Mouse (Mus musculus): ENCODE results near the gene Serinc4. TPM values are rescaled to one million over a fixed set of nuclear protein-coding genes. Genes with fewer than 3 reads are reported as not detected.
"Not testable (repeated sequence)": the region's sequence is repeated elsewhere in the genome, so short reads cannot be mapped to it uniquely, and the experiment has no call there.

Serinc4 gene
- polyA plus RNA-seq, 1 experiment from 2014 or later: 0.46 TPM

- H3K9me3 ChIP-seq (replicated peaks; ENCODE audit: control insufficient read depth, low read length); H3K36me3 ChIP-seq (ENCODE audit: control insufficient read depth, insufficient read depth, low read length); H3K27me3 ChIP-seq (ENCODE audit: control insufficient read depth, insufficient read depth, low read length); H3K4me1 ChIP-seq (ENCODE audit: control insufficient read depth, insufficient read depth, low read length): not testable (repeated sequence)
- Histone ChIP-seq H3K4me2 (ENCODE audit: low read depth, low read length) (peak within 1 kb of the TSS; percentile 66), H3K27ac (ENCODE audit: low read length) (peak within 1 kb of the TSS; percentile 24; the same call in 1 of the 2 replicates), H3K4me3 (replicated peaks; ENCODE audit: low read length) (peak within 1 kb of the TSS; percentile 59), H3K9ac (ENCODE audit: low read length) (peak within 1 kb of the TSS; percentile 73)
- WGBS: 5% methylated on average over 39 of the region's 41 CpGs
- ATAC-seq (ENCODE audit: insufficient read depth, low FRiP score): peak; percentile 92
These were observed 17.0 kb upstream of the Serinc4 start, which contains the start of gene Mfap1b for GRCm38 (mm10) chr2:121473301-121474179. Gene Mfap1b, minus strand, starts transcription at chr2:121474067.

GRCm38 (mm10) chr2:121472783-121473182 is 16.2 kb upstream of the Serinc4 start:
- not testable (repeated sequence) for ATAC-seq (ENCODE audit: insufficient read depth, low FRiP score); H3K4me1 ChIP-seq (ENCODE audit: control insufficient read depth, insufficient read depth, low read length); H3K9me3 ChIP-seq (replicated peaks; ENCODE audit: control insufficient read depth, low read length); H3K27me3 ChIP-seq (ENCODE audit: control insufficient read depth, insufficient read depth, low read length); H3K4me2 ChIP-seq (ENCODE audit: low read depth, low read length); H3K27ac ChIP-seq (ENCODE audit: low read length); H3K36me3 ChIP-seq (ENCODE audit: control insufficient read depth, insufficient read depth, low read length); H3K9ac ChIP-seq (ENCODE audit: low read length); H3K4me3 ChIP-seq (replicated peaks; ENCODE audit: low read length)
- 96% methylated on average over 3 of the region's 3 CpGs for WGBS

- H3K9me3 ChIP-seq (replicated peaks; ENCODE audit: control insufficient read depth, low read length); H3K36me3 ChIP-seq (ENCODE audit: control insufficient read depth, insufficient read depth, low read length); H3K27me3 ChIP-seq (ENCODE audit: control insufficient read depth, insufficient read depth, low read length); H3K27ac ChIP-seq (ENCODE audit: low read length); H3K4me1 ChIP-seq (ENCODE audit: control insufficient read depth, insufficient read depth, low read length); H3K9ac ChIP-seq (ENCODE audit: low read length); H3K4me2 ChIP-seq (ENCODE audit: low read depth, low read length); ATAC-seq (ENCODE audit: insufficient read depth, low FRiP score); H3K4me3 ChIP-seq (replicated peaks; ENCODE audit: low read length): not testable (repeated sequence)
- 67% methylated on average over 2 of the region's 6 CpGs for WGBS
These were observed 12.4 kb upstream of the Serinc4 start for GRCm38 (mm10) chr2:121468982-121469381.

DNA sequence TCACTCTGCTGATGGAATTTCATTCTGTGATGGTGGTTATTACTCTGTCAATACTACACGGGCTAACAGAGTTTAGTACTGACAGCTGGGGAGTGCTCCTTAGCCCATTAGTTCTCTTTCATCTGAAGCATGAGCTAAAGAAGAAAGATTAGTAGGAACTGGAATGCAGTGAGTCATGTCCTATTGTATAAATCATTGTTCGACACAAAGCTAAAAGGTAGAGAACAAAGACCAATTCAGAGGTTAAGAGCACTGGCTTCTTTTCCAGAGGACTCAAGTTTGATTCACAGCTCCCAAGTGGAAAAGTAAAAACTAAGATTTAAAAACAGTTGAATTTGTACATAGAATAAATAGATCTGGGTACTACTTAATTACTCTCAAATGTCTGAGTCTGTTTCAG is 3.5 kb upstream of the Serinc4 start:
- Histone ChIP-seq H3K9me3 (replicated peaks; ENCODE audit: control insufficient read depth, low read length) (no peaks in the 10 kb centered on the region), H3K9ac (ENCODE audit: low read length) (no peak overlapping the region), H3K27ac (ENCODE audit: low read length) (no peak overlapping the region), H3K4me1 (ENCODE audit: control insufficient read depth, insufficient read depth, low read length) (peaks cover 11% of the 10 kb centered on the region), H3K4me3 (replicated peaks; ENCODE audit: low read length) (no peak overlapping the region), H3K27me3 (ENCODE audit: control insufficient read depth, insufficient read depth, low read length) (no peaks in the 10 kb centered on the region), H3K4me2 (ENCODE audit: low read depth, low read length) (no peak overlapping the region), H3K36me3 (ENCODE audit: control insufficient read depth, insufficient read depth, low read length) (no peaks in the 10 kb centered on the region)
- WGBS: 37% methylated on average over 2 of the region's 2 CpGs
- ATAC-seq (ENCODE audit: insufficient read depth, low FRiP score): no peak

DNA sequence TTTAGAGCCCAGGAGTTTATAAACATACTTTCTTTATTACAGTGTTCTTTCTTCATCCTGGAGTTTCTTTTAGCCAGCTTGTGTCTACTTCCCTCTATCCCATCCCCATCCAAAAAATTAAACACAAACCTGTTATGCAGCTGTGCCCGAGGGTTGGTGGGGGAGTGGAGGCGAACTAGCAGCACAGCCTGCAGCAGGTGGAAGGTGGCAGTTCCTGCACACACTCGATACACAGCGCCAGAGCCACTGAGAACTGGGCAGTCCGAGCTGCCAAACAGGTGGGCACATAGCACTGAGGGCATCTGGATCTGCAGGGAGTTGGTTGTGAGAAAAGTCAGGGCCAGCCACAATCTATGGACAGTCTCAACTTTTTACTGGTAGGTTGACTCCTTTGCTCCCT is 1.0 kb downstream of the Serinc4 start:
- Histone ChIP-seq H3K27me3 (ENCODE audit: control insufficient read depth, insufficient read depth, low read length) (no peaks in the 10 kb centered on the region), H3K4me2 (ENCODE audit: low read depth, low read length) (no peak overlapping the region), H3K9me3 (replicated peaks; ENCODE audit: control insufficient read depth, low read length) (no peaks in the 10 kb centered on the region), H3K4me3 (replicated peaks; ENCODE audit: low read length) (no peak overlapping the region), H3K27ac (ENCODE audit: low read length) (no peak overlapping the region), H3K36me3 (ENCODE audit: control insufficient read depth, insufficient read depth, low read length) (no peaks in the 10 kb centered on the region), H3K9ac (ENCODE audit: low read length) (no peak overlapping the region), H3K4me1 (ENCODE audit: control insufficient read depth, insufficient read depth, low read length) (peaks cover 30% of the 10 kb centered on the region)
- 74% methylated on average over 5 of the region's 5 CpGs for WGBS
- no peak for ATAC-seq (ENCODE audit: insufficient read depth, low FRiP score)

DNA sequence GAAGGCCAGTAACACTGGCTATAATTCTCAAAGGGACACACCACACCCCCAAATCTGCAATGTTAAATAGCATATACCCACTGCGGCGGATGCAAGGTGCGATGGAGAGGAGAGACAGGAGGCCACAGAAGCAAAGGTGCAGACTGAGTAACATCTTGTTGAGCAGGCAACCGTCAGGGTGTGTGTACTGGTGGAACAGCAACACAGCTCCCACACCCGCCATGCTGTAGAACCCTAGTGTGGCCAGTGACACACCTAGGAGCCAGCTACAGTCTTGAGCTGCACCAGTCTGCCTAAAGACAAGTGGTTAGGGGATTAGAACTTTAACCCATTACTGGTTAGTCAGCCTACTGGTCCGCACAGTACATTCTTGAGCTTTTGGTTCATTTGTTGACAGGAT is 2.7 kb downstream of the Serinc4 start:
- Histone ChIP-seq H3K4me1 (ENCODE audit: control insufficient read depth, insufficient read depth, low read length) (peaks cover 33% of the 10 kb centered on the region), H3K27ac (ENCODE audit: low read length) (no peak overlapping the region), H3K27me3 (ENCODE audit: control insufficient read depth, insufficient read depth, low read length) (no peaks in the 10 kb centered on the region), H3K4me2 (ENCODE audit: low read depth, low read length) (no peak overlapping the region), H3K9ac (ENCODE audit: low read length) (no peak overlapping the region), H3K36me3 (ENCODE audit: control insufficient read depth, insufficient read depth, low read length) (no peaks in the 10 kb centered on the region), H3K9me3 (replicated peaks; ENCODE audit: control insufficient read depth, low read length) (no peaks in the 10 kb centered on the region), H3K4me3 (replicated peaks; ENCODE audit: low read length) (no peak overlapping the region)
- ATAC-seq (ENCODE audit: insufficient read depth, low FRiP score): no peak
- 83% methylated on average over 6 of the region's 6 CpGs for WGBS

- Histone ChIP-seq H3K9ac (ENCODE audit: low read length) (0 out of 2 replicates have a peak within 1 kb of the TSS, but pooled peaks have one; percentile 22), H3K4me2 (ENCODE audit: low read depth, low read length) (no peak within 1 kb of the TSS), H3K4me1 (ENCODE audit: control insufficient read depth, insufficient read depth, low read length) (peaks cover 32% of the 10 kb centered on the region), H3K36me3 (ENCODE audit: control insufficient read depth, insufficient read depth, low read length) (no peaks in the 10 kb centered on the region), H3K4me3 (replicated peaks; ENCODE audit: low read length) (no peak within 1 kb of the TSS), H3K27me3 (ENCODE audit: control insufficient read depth, insufficient read depth, low read length) (no peaks in the 10 kb centered on the region), H3K9me3 (replicated peaks; ENCODE audit: control insufficient read depth, low read length) (no peaks in the 10 kb centered on the region), H3K27ac (ENCODE audit: low read length) (no peak within 1 kb of the TSS)
- no peak for ATAC-seq (ENCODE audit: insufficient read depth, low FRiP score)
- 65% methylated on average over 4 of the region's 4 CpGs for WGBS
These were observed 3.6 kb downstream of the Serinc4 start, which contains the start of gene Hypk for GRCm38 (mm10) chr2:121452990-121453389. Gene Hypk, plus strand, starts transcription at chr2:121453290.

- Histone ChIP-seq H3K27me3 (ENCODE audit: control insufficient read depth, insufficient read depth, low read length) (no peaks in the 10 kb centered on the region), H3K27ac (ENCODE audit: low read length) (no peak overlapping the region), H3K4me1 (ENCODE audit: control insufficient read depth, insufficient read depth, low read length) (peaks cover 28% of the 10 kb centered on the region), H3K9me3 (replicated peaks; ENCODE audit: control insufficient read depth, low read length) (no peaks in the 10 kb centered on the region), H3K4me3 (replicated peaks; ENCODE audit: low read length) (no peak overlapping the region), H3K9ac (ENCODE audit: low read length) (0 out of 2 replicates have a peak overlapping the region, but pooled peaks have one; percentile 22), H3K36me3 (ENCODE audit: control insufficient read depth, insufficient read depth, low read length) (no peaks in the 10 kb centered on the region), H3K4me2 (ENCODE audit: low read depth, low read length) (no peak overlapping the region)
- ATAC-seq (ENCODE audit: insufficient read depth, low FRiP score): no peak
- 77% methylated on average over 4 of the region's 4 CpGs for WGBS
These were observed 4.2 kb downstream of the Serinc4 start for GRCm38 (mm10) chr2:121452361-121452760.

GRCm38 (mm10) chr2:121450093-121450492 is 6.5 kb downstream of the Serinc4 start:
- Histone ChIP-seq H3K4me3 (replicated peaks; ENCODE audit: low read length) (peak overlapping the region; percentile 94), H3K9ac (ENCODE audit: low read length) (peak overlapping the region; percentile 96), H3K36me3 (ENCODE audit: control insufficient read depth, insufficient read depth, low read length) (no peaks in the 10 kb centered on the region), H3K4me2 (ENCODE audit: low read depth, low read length) (peak overlapping the region; percentile 91), H3K4me1 (ENCODE audit: control insufficient read depth, insufficient read depth, low read length) (peaks cover 22% of the 10 kb centered on the region; the same call in 1 of the 2 replicates), H3K9me3 (replicated peaks; ENCODE audit: control insufficient read depth, low read length) (no peaks in the 10 kb centered on the region), H3K27ac (ENCODE audit: low read length) (peak overlapping the region; percentile 96), H3K27me3 (ENCODE audit: control insufficient read depth, insufficient read depth, low read length) (no peaks in the 10 kb centered on the region)
- WGBS: 1% methylated on average over 7 of the region's 7 CpGs
- ATAC-seq (ENCODE audit: insufficient read depth, low FRiP score): no peak

Measured in stomach, embryonic 16.5 days (tissue).